Mouse (Mus musculus) forebrain, postnatal 0 days (tissue): Measurements from ENCODE around the gene Rimkla. TPM values are rescaled to one million over a fixed set of nuclear protein-coding genes. Genes with fewer than 3 reads are reported as not detected.

ENCODE experiments used
- ATAC-seq: fragments of 200-750 bp; cut with Nextera tagmentation; 2 replicates; pipeline ENCODE4 v1.8.0; 2017; ENCODE audit warnings: mild to moderate bottlenecking, moderate library complexity
- DNase-seq: peaks from one replicate; pipeline ENCODE4 v3.0.0-alpha.2; 2015
- H3K27ac ChIP-seq: fragments of 300-500 bp; sonication (generic); 2 replicates; pipeline ENCODE4 v1.5.1; 2014; ENCODE audit warnings: low read depth, mild to moderate bottlenecking, antibody characterized with exemption, low read length, moderate library complexity, mixed read lengths
- H3K27me3 ChIP-seq: fragments of 300-500 bp; sonication (generic); 2 replicates; pipeline ENCODE4 v1.6.1; 2014; ENCODE audit warnings: mild to moderate bottlenecking, low read length, mixed read lengths; ENCODE audit not compliant: insufficient read depth
- H3K36me3 ChIP-seq: fragments of 300-500 bp; sonication (generic); 2 replicates; pipeline ENCODE4 v1.6.1; 2014; ENCODE audit warnings: mild to moderate bottlenecking, moderate library complexity; ENCODE audit not compliant: insufficient read depth
- H3K4me1 ChIP-seq: fragments of 300-500 bp; sonication (generic); 2 replicates; pipeline ENCODE4 v1.6.1; 2014; ENCODE audit warnings: antibody characterized with exemption; ENCODE audit not compliant: insufficient read depth
- H3K4me2 ChIP-seq: fragments of 300-500 bp; sonication (generic); 2 replicates; pipeline ENCODE4 v1.6.1; 2014; ENCODE audit warnings: low read depth, mild to moderate bottlenecking, moderate library complexity
- H3K4me3 ChIP-seq: fragments of 300-500 bp; sonication (generic); 2 replicates; pipeline ENCODE4 v1.5.1; 2014; ENCODE audit warnings: low read depth, low read length, mixed read lengths
- H3K9ac ChIP-seq: fragments of 300-500 bp; sonication (generic); 2 replicates; pipeline ENCODE4 v1.6.1; 2014; ENCODE audit warnings: mild to moderate bottlenecking
- H3K9me3 ChIP-seq: fragments of 300-500 bp; sonication (generic); 2 replicates; pipeline ENCODE4 v1.6.1; 2016; ENCODE audit warnings: low read length
- CTCF ChIP-seq: sonication (generic); IDR thresholded peaks from 2 replicates; pipeline ENCODE4 v1.5.1; 2016; ENCODE audit warnings: antibody characterized with exemption, control low read depth, low read depth
- WGBS: fragments of 180-500 bp; shearing (Covaris S2); extraction: QIAGEN DNeasy Blood & Tissue Kit; methylation state at CpG from one replicate; pipeline ENCODE4 v1.1.7; 2014; 5-methylcytosine and 5-hydroxymethylcytosine counted together
- polyA plus RNA-seq: library from polyadenylated mRNA; unstranded; fragments of >200 nt; fragmentation: Nextera tagmentation; extraction: Ambion mirVana; gene quantifications from 2 replicates; pipeline ENCODE4 v1.2.1, GENCODE M21; 2015
- total RNA-seq: library from RNA; depleted of rRNA; stranded (reverse); fragments of >200 nt; gene quantifications from 2 replicates; pipeline ENCODE4 v1.2.3, GENCODE M21; 2014

Gene Rimkla
- total and polyA plus RNA-seq, 2 experiments from 2014 or later = 21.6 to 28.4 TPM

GRCm38 (mm10) chr4:119447261-119447660, 45.2 kb downstream of the Rimkla start:
- Histone ChIP-seq H3K4me3 (no peak overlapping the region), H3K36me3 (no peaks in the 10 kb centered on the region), H3K27me3 (no peaks in the 10 kb centered on the region), H3K4me2 (no peak overlapping the region), H3K9ac (no peak overlapping the region), H3K4me1 (no peaks in the 10 kb centered on the region), H3K27ac (no peak overlapping the region), H3K9me3 (no peaks in the 10 kb centered on the region)
- ATAC-seq (no peak), DNase-seq (no peak)
- no peak for TF ChIP-seq CTCF
- WGBS = 88% methylated on average over 6 of the region's 6 CpGs

GRCm38 (mm10) chr4:119442539-119442938, 49.9 kb downstream of the Rimkla start:
- TF ChIP-seq CTCF = no peak
- 52% methylated on average over 6 of the region's 6 CpGs for WGBS
- DNase-seq (no peak), ATAC-seq (no peak)
- Histone ChIP-seq H3K9ac (no peak overlapping the region), H3K4me1 (no peaks in the 10 kb centered on the region), H3K9me3 (no peaks in the 10 kb centered on the region), H3K4me3 (no peak overlapping the region), H3K27me3 (no peaks in the 10 kb centered on the region), H3K4me2 (no peak overlapping the region), H3K36me3 (no peaks in the 10 kb centered on the region), H3K27ac (no peak overlapping the region)

- DNase-seq = no peak
- H3K4me3 ChIP-seq = no peak overlapping the region
- H3K4me1 ChIP-seq = no peaks in the 10 kb centered on the region
- no peaks in the 10 kb centered on the region for H3K36me3 ChIP-seq
- H3K9ac ChIP-seq = no peak overlapping the region
- ATAC-seq = no peak
- no peak overlapping the region for H3K27ac ChIP-seq
- 92% methylated on average over 4 of the region's 4 CpGs for WGBS
- TF ChIP-seq CTCF = no peak
- no peaks in the 10 kb centered on the region for H3K9me3 ChIP-seq
- no peaks in the 10 kb centered on the region for H3K27me3 ChIP-seq
- no peak overlapping the region for H3K4me2 ChIP-seq
Observed at GRCm38 (mm10) chr4:119441836-119442235, 50.6 kb downstream of the Rimkla start.

- peaks cover 8% of the 10 kb centered on the region; the same call in 1 of the 2 replicates for H3K9me3 ChIP-seq
- ATAC-seq (no peak), DNase-seq (no peak)
- H3K4me1 ChIP-seq = no peaks in the 10 kb centered on the region
- TF ChIP-seq CTCF = no peak
- no peak overlapping the region for H3K27ac ChIP-seq
- no peak overlapping the region for H3K4me3 ChIP-seq
- H3K27me3 ChIP-seq = no peaks in the 10 kb centered on the region
- H3K36me3 ChIP-seq = no peaks in the 10 kb centered on the region
- WGBS = 94% methylated on average over 2 of the region's 2 CpGs
- H3K4me2 ChIP-seq = no peak overlapping the region
- H3K9ac ChIP-seq = no peak overlapping the region
Observed at GRCm38 (mm10) chr4:119437936-119438335, 54.5 kb downstream of the Rimkla start.

GRCm38 (mm10) chr4:119430678-119431077, 61.8 kb downstream of the Rimkla start:
- TF ChIP-seq CTCF = peak; percentile 60
- no peaks in the 10 kb centered on the region for H3K4me1 ChIP-seq
- no peaks in the 10 kb centered on the region; the same call in 1 of the 2 replicates for H3K27me3 ChIP-seq
- no peak overlapping the region for H3K4me2 ChIP-seq
- H3K9ac ChIP-seq = no peak overlapping the region
- 29% methylated on average over 5 of the region's 5 CpGs for WGBS
- H3K4me3 ChIP-seq = no peak overlapping the region
- ATAC-seq = no peak
- peaks cover 3% of the 10 kb centered on the region; the same call in 1 of the 2 replicates for H3K9me3 ChIP-seq
- peak; percentile 33 for DNase-seq
- no peaks in the 10 kb centered on the region for H3K36me3 ChIP-seq
- H3K27ac ChIP-seq = no peak overlapping the region

GRCm38 (mm10) chr4:119427680-119428079, 64.7 kb downstream of the Rimkla start:
- Histone ChIP-seq H3K27ac (no peak overlapping the region), H3K4me1 (0 out of 2 replicates have a peak, but pooled peaks cover 4% of the 10 kb centered on the region), H3K4me3 (no peak overlapping the region), H3K9ac (no peak overlapping the region), H3K36me3 (no peaks in the 10 kb centered on the region), H3K4me2 (no peak overlapping the region), H3K9me3 (no peaks in the 10 kb centered on the region), H3K27me3 (no peaks in the 10 kb centered on the region; the same call in 1 of the 2 replicates)
- DNase-seq (no peak), ATAC-seq (no peak)
- TF ChIP-seq CTCF = no peak
- WGBS = 55% methylated on average over 2 of the region's 2 CpGs

GRCm38 (mm10) chr4:119425601-119426000, 66.8 kb downstream of the Rimkla start:
- Histone ChIP-seq H3K9ac (no peak overlapping the region), H3K4me2 (no peak overlapping the region), H3K27ac (no peak overlapping the region), H3K4me3 (no peak overlapping the region), H3K9me3 (no peaks in the 10 kb centered on the region), H3K36me3 (no peaks in the 10 kb centered on the region), H3K27me3 (no peaks in the 10 kb centered on the region; the same call in 1 of the 2 replicates), H3K4me1 (peaks cover 12% of the 10 kb centered on the region)
- ATAC-seq (no peak), DNase-seq (no peak)
- 68% methylated on average over 2 of the region's 2 CpGs for WGBS
- no peak for TF ChIP-seq CTCF
